Mouse (Mus musculus): ENCODE results near the gene H2al1c. TPM values are rescaled to one million over a fixed set of nuclear protein-coding genes. Genes with fewer than 3 reads are reported as not detected.
"Not testable (repeated sequence)": the region's sequence is repeated elsewhere in the genome, so short reads cannot be mapped to it uniquely, and the experiment has no call there.

The H2al1c gene
- total RNA-seq (2018; cell fraction: chromatin; rRNA removed), result not detected
- total RNA-seq (2018; cell fraction: cytosol; rRNA removed), result not detected
- total RNA-seq (2018; cell fraction: nucleus; rRNA removed), result not detected
- polyA plus RNA-seq (2018), result not detected in 3 replicates

DNA sequence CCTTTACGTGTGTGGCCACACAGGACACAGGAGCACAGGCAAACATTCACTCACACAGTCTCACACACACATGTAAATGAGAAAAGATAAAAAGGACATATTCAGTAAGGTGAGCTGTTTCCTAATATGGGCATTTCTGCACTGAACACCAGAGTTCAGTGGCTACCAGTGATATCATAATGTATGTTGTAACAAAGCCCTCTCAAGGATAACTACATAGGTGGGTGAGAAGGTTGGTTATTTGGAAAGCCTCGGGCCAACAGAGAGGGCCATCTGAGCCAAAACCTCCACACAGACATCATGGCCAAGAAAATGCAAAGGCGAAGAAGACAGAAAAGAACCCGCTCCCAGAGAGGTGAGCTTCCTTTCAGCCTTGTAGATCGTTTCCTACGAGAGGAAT, at the start of gene H2al1c:
H2al1c (plus strand) TSS at position 301 of the 400 bp plus-strand sequence.
- not testable (repeated sequence) for H3K36me3 ChIP-seq (ENCODE audit: inconsistent target); H3K4me3 ChIP-seq (ENCODE audit: inconsistent target); H3K27ac ChIP-seq; H3K79me2 ChIP-seq (ENCODE audit: inconsistent target)
- WGBS (ENCODE audit: missing documents), result no CpG with 5 or more reads among the region's 6 CpGs

GRCm38 (mm10) chrX:11264918-11265317, 40.5 kb upstream of the H2al1c start:
- H3K4me3 ChIP-seq (ENCODE audit: inconsistent target), result no peak overlapping the region
- 95% methylated on average over 6 of the region's 8 CpGs for WGBS (ENCODE audit: missing documents)
- H3K79me2 ChIP-seq (ENCODE audit: inconsistent target), result no peaks in the 10 kb centered on the region
- no peak overlapping the region for H3K27ac ChIP-seq
- H3K36me3 ChIP-seq (ENCODE audit: inconsistent target), result no peaks in the 10 kb centered on the region

- no peaks in the 10 kb centered on the region for H3K79me2 ChIP-seq (ENCODE audit: inconsistent target)
- WGBS (ENCODE audit: missing documents), result 61% methylated on average over 7 of the region's 7 CpGs
Observed at GRCm38 (mm10) chrX:11267791-11268190, 37.7 kb upstream of the H2al1c start.

DNA sequence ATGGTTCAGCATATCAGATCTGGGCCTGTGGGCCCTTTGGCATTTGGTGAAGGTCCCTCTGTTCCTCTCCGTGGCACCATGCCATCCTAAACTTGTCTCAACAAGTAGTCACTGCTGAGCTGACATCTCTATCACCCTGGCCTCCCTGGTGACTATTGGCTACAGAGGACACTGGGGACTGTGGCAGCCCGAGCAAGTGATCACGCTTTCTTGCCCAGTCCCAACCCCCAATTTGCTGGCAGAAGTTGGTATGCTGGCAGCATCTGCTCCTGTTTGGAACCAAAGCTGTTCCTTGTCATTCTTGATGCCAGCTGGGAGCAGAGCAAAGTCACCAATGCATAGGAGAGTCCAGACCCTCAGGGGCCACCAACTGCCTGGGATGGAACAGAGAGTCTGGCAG, 36.4 kb upstream of the H2al1c start:
- Histone ChIP-seq H3K27ac (no peak overlapping the region), H3K36me3 (ENCODE audit: inconsistent target) (no peaks in the 10 kb centered on the region), H3K79me2 (ENCODE audit: inconsistent target) (no peaks in the 10 kb centered on the region), H3K4me3 (ENCODE audit: inconsistent target) (no peak overlapping the region)
- 97% methylated on average over 3 of the region's 3 CpGs for WGBS (ENCODE audit: missing documents)

More at GRCm38 (mm10) chrX:11267791-11268190, 37.7 kb upstream of the H2al1c start:
- Histone ChIP-seq H3K36me3 (ENCODE audit: inconsistent target) (no peaks in the 10 kb centered on the region), H3K4me3 (ENCODE audit: inconsistent target) (no peak overlapping the region), H3K27ac (no peak overlapping the region)

DNA sequence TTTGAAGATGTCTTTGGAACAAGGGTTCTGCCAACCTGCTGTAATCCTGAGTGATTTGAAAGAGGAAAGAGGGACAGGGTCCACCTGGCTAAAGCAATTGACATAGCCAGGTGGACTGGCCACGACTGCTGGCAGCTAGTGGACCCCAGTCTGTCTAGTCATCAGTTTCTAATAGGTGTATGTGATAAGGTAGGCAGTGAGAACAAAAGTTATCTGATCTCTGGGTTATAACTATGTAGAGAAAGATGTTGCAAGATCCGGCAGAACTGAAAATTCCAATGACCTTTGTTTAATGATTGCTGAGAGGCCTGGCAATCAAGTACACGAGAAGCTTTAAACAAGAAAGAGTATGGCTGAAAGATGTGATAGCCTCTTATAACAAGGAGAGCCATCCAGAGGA, 32.3 kb upstream of the H2al1c start:
- Histone ChIP-seq H3K79me2 (ENCODE audit: inconsistent target) (no peaks in the 10 kb centered on the region), H3K4me3 (ENCODE audit: inconsistent target) (no peak overlapping the region), H3K36me3 (ENCODE audit: inconsistent target) (no peaks in the 10 kb centered on the region), H3K27ac (no peak overlapping the region)
- 87% methylated on average over 3 of the region's 3 CpGs for WGBS (ENCODE audit: missing documents)

GRCm38 (mm10) chrX:11277083-11277482, 28.4 kb upstream of the H2al1c start:
- H3K36me3 ChIP-seq (ENCODE audit: inconsistent target), result no peaks in the 10 kb centered on the region
- no peaks in the 10 kb centered on the region for H3K79me2 ChIP-seq (ENCODE audit: inconsistent target)
- no peak overlapping the region for H3K4me3 ChIP-seq (ENCODE audit: inconsistent target)
- WGBS (ENCODE audit: missing documents), result 93% methylated on average over 6 of the region's 6 CpGs
- H3K27ac ChIP-seq, result no peak overlapping the region

DNA sequence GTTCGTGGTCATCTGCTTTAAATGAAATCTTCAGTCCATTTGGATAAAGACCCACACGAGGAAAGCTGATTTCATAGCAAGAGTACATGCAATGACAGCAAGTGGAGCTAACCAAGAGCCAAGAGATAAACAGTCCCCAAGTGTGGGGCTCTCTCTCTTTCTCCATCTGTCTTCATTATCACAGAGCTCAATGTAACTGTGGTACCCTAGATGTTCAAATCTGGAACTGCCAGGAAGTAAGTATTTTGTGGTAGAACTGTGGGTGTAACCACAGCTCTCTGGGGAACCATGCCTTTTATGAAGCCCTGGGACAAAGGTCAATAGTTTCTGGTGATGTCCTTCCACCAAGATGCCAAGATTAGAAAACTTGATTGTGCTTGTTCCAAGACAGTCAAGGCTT, 24.7 kb upstream of the H2al1c start:
- no peaks in the 10 kb centered on the region for H3K79me2 ChIP-seq (ENCODE audit: inconsistent target)
- no peak overlapping the region for H3K4me3 ChIP-seq (ENCODE audit: inconsistent target)
- WGBS (ENCODE audit: missing documents), result 82% methylated on average over 2 of the region's 2 CpGs
- no peaks in the 10 kb centered on the region for H3K36me3 ChIP-seq (ENCODE audit: inconsistent target)
- H3K27ac ChIP-seq, result no peak overlapping the region

- Histone ChIP-seq H3K36me3 (ENCODE audit: inconsistent target) (no peaks in the 10 kb centered on the region), H3K4me3 (ENCODE audit: inconsistent target) (no peak overlapping the region), H3K27ac (no peak overlapping the region), H3K79me2 (ENCODE audit: inconsistent target) (no peaks in the 10 kb centered on the region)
- WGBS (ENCODE audit: missing documents), result 88% methylated on average over 13 of the region's 14 CpGs
Observed at GRCm38 (mm10) chrX:11288306-11288882, 17.1 kb upstream of the H2al1c start.

DNA sequence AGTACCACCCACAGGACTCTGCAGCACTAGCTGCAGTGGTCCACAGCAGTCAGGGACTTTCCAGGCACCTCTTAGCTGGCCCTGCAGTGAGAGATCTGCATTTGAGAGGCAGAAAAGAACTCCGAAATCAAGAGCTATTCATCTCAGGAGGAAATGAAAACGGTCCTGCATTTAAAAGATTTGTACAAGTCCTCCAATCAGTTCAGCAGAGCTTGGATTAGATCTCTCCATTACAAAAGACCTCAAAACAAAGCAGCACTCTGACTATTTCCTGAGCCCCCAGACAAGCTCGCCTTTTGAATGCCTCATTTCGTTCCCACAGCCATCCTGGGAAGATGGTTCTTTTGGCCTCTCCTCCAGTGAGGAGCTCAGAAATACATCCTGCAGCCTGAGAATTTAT, 16.2 kb upstream of the H2al1c start:
- H3K4me3 ChIP-seq (ENCODE audit: inconsistent target), result no peak overlapping the region
- 59% methylated on average over 4 of the region's 4 CpGs for WGBS (ENCODE audit: missing documents)
- H3K27ac ChIP-seq, result no peak overlapping the region
- H3K36me3 ChIP-seq (ENCODE audit: inconsistent target), result no peaks in the 10 kb centered on the region
- no peaks in the 10 kb centered on the region for H3K79me2 ChIP-seq (ENCODE audit: inconsistent target)

DNA sequence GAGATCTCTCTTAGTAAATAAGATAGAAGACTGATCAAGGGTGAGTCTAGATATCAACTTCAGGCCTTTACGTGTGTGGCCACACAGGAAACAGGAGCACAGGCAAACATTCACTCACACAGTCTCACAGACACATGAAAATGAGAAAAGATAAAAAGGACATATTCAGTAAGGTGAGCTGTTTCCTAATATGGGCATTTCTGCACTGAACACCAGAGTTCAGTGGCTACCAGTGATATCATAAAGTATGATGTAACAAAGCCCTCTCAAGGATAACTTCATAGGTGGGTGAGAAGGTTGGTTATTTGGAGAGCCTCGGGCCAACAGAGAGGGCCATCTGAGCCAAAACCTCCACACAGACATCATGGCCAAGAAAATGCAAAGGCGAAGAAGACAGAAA, 6.5 kb upstream of the H2al1c start, which contains the start of gene H2al1a:
H2al1a (plus strand) TSS at position 301 of the 400 bp plus-strand sequence.
- H3K79me2 ChIP-seq (ENCODE audit: inconsistent target); H3K36me3 ChIP-seq (ENCODE audit: inconsistent target); H3K27ac ChIP-seq; H3K4me3 ChIP-seq (ENCODE audit: inconsistent target): not testable (repeated sequence)
- no CpG with 5 or more reads among the region's 3 CpGs for WGBS (ENCODE audit: missing documents)

GRCm38 (mm10) chrX:11302132-11302531, 3.3 kb upstream of the H2al1c start, which contains the start of gene H2al1b:
H2al1b (plus strand) TSS chrX:11302432.
- WGBS (ENCODE audit: missing documents), result no CpG with 5 or more reads among the region's 3 CpGs
- not testable (repeated sequence) for H3K36me3 ChIP-seq (ENCODE audit: inconsistent target); H3K4me3 ChIP-seq (ENCODE audit: inconsistent target); H3K27ac ChIP-seq; H3K79me2 ChIP-seq (ENCODE audit: inconsistent target)

- H3K36me3 ChIP-seq (ENCODE audit: inconsistent target); H3K27ac ChIP-seq; H3K79me2 ChIP-seq (ENCODE audit: inconsistent target); H3K4me3 ChIP-seq (ENCODE audit: inconsistent target): not testable (repeated sequence)
- no CpG with 5 or more reads among the region's 6 CpGs for WGBS (ENCODE audit: missing documents)
Observed at GRCm38 (mm10) chrX:11308524-11308923, 3.1 kb downstream of the H2al1c start, which contains the start of gene H2al1d. H2al1d (plus strand) TSS chrX:11308824.

- H3K4me3 ChIP-seq (ENCODE audit: inconsistent target); H3K79me2 ChIP-seq (ENCODE audit: inconsistent target); H3K27ac ChIP-seq; H3K36me3 ChIP-seq (ENCODE audit: inconsistent target): not testable (repeated sequence)
- no CpG with 5 or more reads among the region's 3 CpGs for WGBS (ENCODE audit: missing documents)
Observed at GRCm38 (mm10) chrX:11311634-11312033, 6.2 kb downstream of the H2al1c start, which contains the start of gene H2al1e. H2al1e (plus strand) TSS chrX:11311934.

DNA sequence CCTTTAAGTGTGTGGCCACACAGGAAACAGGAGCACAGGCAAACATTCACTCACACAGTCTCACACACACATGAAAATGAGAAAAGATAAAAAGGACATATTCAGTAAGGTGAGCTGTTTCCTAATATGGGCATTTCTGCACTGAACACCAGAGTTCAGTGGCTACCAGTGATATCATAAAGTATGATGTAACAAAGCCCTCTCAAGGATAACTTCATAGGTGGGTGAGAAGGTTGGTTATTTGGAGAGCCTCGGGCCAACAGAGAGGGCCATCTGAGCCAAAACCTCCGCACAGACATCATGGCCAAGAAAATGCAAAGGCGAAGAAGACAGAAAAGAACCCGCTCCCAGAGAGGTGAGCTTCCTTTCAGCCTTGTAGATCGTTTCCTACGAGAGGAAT, 9.4 kb downstream of the H2al1c start, which contains the start of gene H2al1f:
H2al1f (plus strand) TSS at position 301 of the 400 bp plus-strand sequence.
- H3K4me3 ChIP-seq (ENCODE audit: inconsistent target); H3K79me2 ChIP-seq (ENCODE audit: inconsistent target); H3K27ac ChIP-seq; H3K36me3 ChIP-seq (ENCODE audit: inconsistent target): not testable (repeated sequence)
- WGBS (ENCODE audit: missing documents), result no CpG with 5 or more reads among the region's 6 CpGs

- no CpG with 5 or more reads among the region's 3 CpGs for WGBS (ENCODE audit: missing documents)
- H3K27ac ChIP-seq; H3K4me3 ChIP-seq (ENCODE audit: inconsistent target); H3K79me2 ChIP-seq (ENCODE audit: inconsistent target); H3K36me3 ChIP-seq (ENCODE audit: inconsistent target): not testable (repeated sequence)
Observed at GRCm38 (mm10) chrX:11317956-11318355, 12.5 kb downstream of the H2al1c start, which contains the start of gene H2al1g. H2al1g (plus strand) TSS chrX:11318256.

Measured in macrophage (primary cell).